Mouse (Mus musculus): ENCODE measurements around the gene Iqsec1. TPM values are rescaled to one million over a fixed set of nuclear protein-coding genes. Genes with fewer than 3 reads are reported as not detected.
A peak's percentile ranks its signal among the peaks of the same experiment; 100 is the strongest.

The Iqsec1 gene
- polyA plus RNA-seq, 1 experiment from 2014 or later, result 16.1 TPM

GRCm38 (mm10) chr6:90716066-90716704 lies 272.3 kb downstream of the Iqsec1 start:
- Histone ChIP-seq H3K27me3 (ENCODE audit: control insufficient read depth, insufficient read depth, low read length) (no peaks in the 10 kb centered on the region), H3K27ac (ENCODE audit: low read depth, low read length) (peak overlapping the region; percentile 59), H3K9me3 (ENCODE audit: control insufficient read depth, low read length) (no peaks in the 10 kb centered on the region), H3K4me3 (ENCODE audit: low read length) (peak overlapping the region; percentile 79), H3K4me1 (ENCODE audit: control insufficient read depth, insufficient read depth, low read length) (peaks cover 55% of the 10 kb centered on the region), H3K36me3 (ENCODE audit: control insufficient read depth, insufficient read depth, low read length) (no peaks in the 10 kb centered on the region), H3K4me2 (replicated peaks; ENCODE audit: low read depth, low read length) (peak overlapping the region; percentile 75), H3K9ac (ENCODE audit: low read depth, low read length) (peak overlapping the region; percentile 84)
- peak; percentile 91 for ATAC-seq (ENCODE audit: low FRiP score, low TSS enrichment)
- under 1% methylated on average over 44 of the region's 49 CpGs for WGBS

GRCm38 (mm10) chr6:90715245-90715905 lies 273.1 kb downstream of the Iqsec1 start:
- Histone ChIP-seq H3K4me2 (replicated peaks; ENCODE audit: low read depth, low read length) (peak overlapping the region; percentile 75), H3K9ac (ENCODE audit: low read depth, low read length) (peak overlapping the region; percentile 84), H3K4me1 (ENCODE audit: control insufficient read depth, insufficient read depth, low read length) (peaks cover 54% of the 10 kb centered on the region), H3K27me3 (ENCODE audit: control insufficient read depth, insufficient read depth, low read length) (no peaks in the 10 kb centered on the region), H3K4me3 (ENCODE audit: low read length) (peak overlapping the region; percentile 79), H3K27ac (ENCODE audit: low read depth, low read length) (peak overlapping the region; percentile 59; the same call in 1 of the 2 replicates), H3K9me3 (ENCODE audit: control insufficient read depth, low read length) (no peaks in the 10 kb centered on the region), H3K36me3 (ENCODE audit: control insufficient read depth, insufficient read depth, low read length) (no peaks in the 10 kb centered on the region)
- WGBS, result 50% methylated on average over 4 of the region's 4 CpGs
- no peak for ATAC-seq (ENCODE audit: low FRiP score, low TSS enrichment)

- Histone ChIP-seq H3K4me1 (ENCODE audit: control insufficient read depth, insufficient read depth, low read length) (peaks cover 49% of the 10 kb centered on the region), H3K27ac (ENCODE audit: low read depth, low read length) (peak overlapping the region; percentile 3; the same call in 1 of the 2 replicates), H3K4me3 (ENCODE audit: low read length) (no peak overlapping the region), H3K27me3 (ENCODE audit: control insufficient read depth, insufficient read depth, low read length) (no peaks in the 10 kb centered on the region), H3K9me3 (ENCODE audit: control insufficient read depth, low read length) (no peaks in the 10 kb centered on the region), H3K36me3 (ENCODE audit: control insufficient read depth, insufficient read depth, low read length) (no peaks in the 10 kb centered on the region), H3K9ac (ENCODE audit: low read depth, low read length) (no peak overlapping the region), H3K4me2 (replicated peaks; ENCODE audit: low read depth, low read length) (no peak overlapping the region)
- WGBS, result 64% methylated on average over 3 of the region's 3 CpGs
- ATAC-seq (ENCODE audit: low FRiP score, low TSS enrichment), result no peak
Observed at GRCm38 (mm10) chr6:90713650-90714049, 274.8 kb downstream of the Iqsec1 start.

- 59% methylated on average over 8 of the region's 8 CpGs for WGBS
- peak; percentile 18 for ATAC-seq (ENCODE audit: low FRiP score, low TSS enrichment)
- H3K27me3 ChIP-seq (ENCODE audit: control insufficient read depth, insufficient read depth, low read length), result no peaks in the 10 kb centered on the region
- no peak overlapping the region for H3K9ac ChIP-seq (ENCODE audit: low read depth, low read length)
- no peak overlapping the region for H3K4me2 ChIP-seq (replicated peaks; ENCODE audit: low read depth, low read length)
- peaks cover 43% of the 10 kb centered on the region for H3K4me1 ChIP-seq (ENCODE audit: control insufficient read depth, insufficient read depth, low read length)
- H3K4me3 ChIP-seq (ENCODE audit: low read length), result no peak overlapping the region
- H3K36me3 ChIP-seq (ENCODE audit: control insufficient read depth, insufficient read depth, low read length), result no peaks in the 10 kb centered on the region
- H3K27ac ChIP-seq (ENCODE audit: low read depth, low read length), result peak overlapping the region; percentile 24; the same call in 1 of the 2 replicates
- H3K9me3 ChIP-seq (ENCODE audit: control insufficient read depth, low read length), result no peaks in the 10 kb centered on the region
Observed at GRCm38 (mm10) chr6:90712486-90713480, 275.7 kb downstream of the Iqsec1 start.

- Histone ChIP-seq H3K36me3 (ENCODE audit: control insufficient read depth, insufficient read depth, low read length) (no peaks in the 10 kb centered on the region), H3K9me3 (ENCODE audit: control insufficient read depth, low read length) (no peaks in the 10 kb centered on the region), H3K27me3 (ENCODE audit: control insufficient read depth, insufficient read depth, low read length) (no peaks in the 10 kb centered on the region), H3K4me3 (ENCODE audit: low read length) (no peak overlapping the region), H3K4me2 (replicated peaks; ENCODE audit: low read depth, low read length) (no peak overlapping the region), H3K27ac (ENCODE audit: low read depth, low read length) (peak overlapping the region; percentile 24; the same call in 1 of the 2 replicates), H3K4me1 (ENCODE audit: control insufficient read depth, insufficient read depth, low read length) (peaks cover 43% of the 10 kb centered on the region), H3K9ac (ENCODE audit: low read depth, low read length) (no peak overlapping the region)
- no peak for ATAC-seq (ENCODE audit: low FRiP score, low TSS enrichment)
- 50% methylated on average over 3 of the region's 3 CpGs for WGBS
Observed at GRCm38 (mm10) chr6:90712063-90712462, 276.4 kb downstream of the Iqsec1 start.

GRCm38 (mm10) chr6:90711476-90712035 lies 276.9 kb downstream of the Iqsec1 start:
- Histone ChIP-seq H3K36me3 (ENCODE audit: control insufficient read depth, insufficient read depth, low read length) (no peaks in the 10 kb centered on the region), H3K4me3 (ENCODE audit: low read length) (no peak overlapping the region), H3K27me3 (ENCODE audit: control insufficient read depth, insufficient read depth, low read length) (no peaks in the 10 kb centered on the region), H3K27ac (ENCODE audit: low read depth, low read length) (0 out of 2 replicates have a peak overlapping the region, but pooled peaks have one; percentile 24), H3K9me3 (ENCODE audit: control insufficient read depth, low read length) (no peaks in the 10 kb centered on the region), H3K9ac (ENCODE audit: low read depth, low read length) (no peak overlapping the region; the same call in 1 of the 2 replicates), H3K4me2 (replicated peaks; ENCODE audit: low read depth, low read length) (no peak overlapping the region), H3K4me1 (ENCODE audit: control insufficient read depth, insufficient read depth, low read length) (peaks cover 44% of the 10 kb centered on the region)
- 29% methylated on average over 12 of the region's 12 CpGs for WGBS
- ATAC-seq (ENCODE audit: low FRiP score, low TSS enrichment), result no peak

- no peaks in the 10 kb centered on the region for H3K9me3 ChIP-seq (ENCODE audit: control insufficient read depth, low read length)
- 83% methylated on average over 5 of the region's 5 CpGs for WGBS
- peaks cover 45% of the 10 kb centered on the region for H3K4me1 ChIP-seq (ENCODE audit: control insufficient read depth, insufficient read depth, low read length)
- no peak overlapping the region for H3K4me2 ChIP-seq (replicated peaks; ENCODE audit: low read depth, low read length)
- H3K4me3 ChIP-seq (ENCODE audit: low read length), result no peak overlapping the region
- no peaks in the 10 kb centered on the region for H3K27me3 ChIP-seq (ENCODE audit: control insufficient read depth, insufficient read depth, low read length)
- no peaks in the 10 kb centered on the region for H3K36me3 ChIP-seq (ENCODE audit: control insufficient read depth, insufficient read depth, low read length)
- no peak for ATAC-seq (ENCODE audit: low FRiP score, low TSS enrichment)
- no peak overlapping the region for H3K27ac ChIP-seq (ENCODE audit: low read depth, low read length)
- H3K9ac ChIP-seq (ENCODE audit: low read depth, low read length), result no peak overlapping the region
Observed at GRCm38 (mm10) chr6:90710778-90711177, 277.7 kb downstream of the Iqsec1 start.

- no peak overlapping the region for H3K4me2 ChIP-seq (replicated peaks; ENCODE audit: low read depth, low read length)
- no peaks in the 10 kb centered on the region for H3K27me3 ChIP-seq (ENCODE audit: control insufficient read depth, insufficient read depth, low read length)
- H3K9me3 ChIP-seq (ENCODE audit: control insufficient read depth, low read length), result no peaks in the 10 kb centered on the region
- peaks cover 39% of the 10 kb centered on the region for H3K4me1 ChIP-seq (ENCODE audit: control insufficient read depth, insufficient read depth, low read length)
- no peak overlapping the region for H3K27ac ChIP-seq (ENCODE audit: low read depth, low read length)
- H3K36me3 ChIP-seq (ENCODE audit: control insufficient read depth, insufficient read depth, low read length), result no peaks in the 10 kb centered on the region
- WGBS, result 88% methylated on average over 9 of the region's 9 CpGs
- ATAC-seq (ENCODE audit: low FRiP score, low TSS enrichment), result no peak
- no peak overlapping the region for H3K9ac ChIP-seq (ENCODE audit: low read depth, low read length)
- H3K4me3 ChIP-seq (ENCODE audit: low read length), result no peak overlapping the region
Observed at GRCm38 (mm10) chr6:90709929-90710777, 278.3 kb downstream of the Iqsec1 start.

Data from kidney, embryonic 14.5 days (tissue).